Mouse (Mus musculus): ENCODE measurements around the gene Grin1.

DNA sequence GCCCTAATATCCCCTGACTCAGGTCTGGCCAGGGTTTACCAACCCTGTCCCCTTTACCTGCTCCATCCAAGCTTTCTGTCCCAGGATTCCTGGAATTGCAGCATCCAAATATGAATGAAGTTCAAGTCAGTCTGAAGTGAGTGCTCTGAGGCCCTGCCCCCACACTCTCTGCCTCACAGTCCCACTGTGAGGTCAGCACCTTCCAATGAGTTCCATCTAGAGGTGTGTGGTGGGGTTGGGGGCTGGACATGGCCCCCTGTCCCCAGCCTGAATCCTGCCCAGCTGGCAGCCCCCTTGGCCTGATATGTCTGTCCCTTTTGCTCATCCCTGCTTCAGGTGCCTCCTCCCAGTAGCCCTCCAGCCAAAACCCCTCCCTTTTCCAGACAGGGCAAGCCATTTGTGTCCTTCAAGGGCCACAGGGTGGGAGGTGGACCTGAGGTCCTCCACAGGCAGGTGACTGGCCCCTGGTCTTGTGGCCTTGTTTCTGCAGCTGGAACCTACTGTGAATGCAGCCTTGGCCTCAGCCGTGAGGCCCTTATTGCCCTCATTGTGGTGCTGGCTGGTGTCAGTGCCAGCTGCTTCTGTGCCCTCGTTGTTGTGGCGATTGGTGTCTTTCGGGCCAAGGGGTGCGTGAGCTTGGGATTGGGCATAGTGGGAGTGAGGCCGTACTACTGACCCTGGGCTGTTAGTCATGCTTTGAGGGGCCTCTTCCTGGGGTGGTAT, 30.9 kb downstream of the Grin1 start, which contains the start of gene Tmem210:
- TF ChIP-seq CTCF (IDR thresholded peaks at IDR 0.05 in 2 of 3, conservative IDR thresholded peaks at IDR 0.05 in 1 of 3; ENCODE audit: control insufficient read depth in 1 of 3, insufficient read depth in 1 of 3, low read depth in 2 of 3, low read length in 3 of 3, poor library complexity in 1 of 3, severe bottlenecking in 1 of 3) (no peak), E2F4 (IDR thresholded peaks at IDR 0.05; ENCODE audit: borderline replicate concordance, low read depth, low read length) (no peak), ETS1 (IDR thresholded peaks at IDR 0.05; ENCODE audit: low read depth, low read length) (no peak), TBP (IDR thresholded peaks at IDR 0.05; ENCODE audit: low read depth, low read length) (no peak), MYC (IDR thresholded peaks at IDR 0.05; ENCODE audit: low read depth, low read length) (no peak), EP300 (IDR thresholded peaks at IDR 0.05; ENCODE audit: low read depth in 1 of 2, low read length in 2 of 2) (no peak), USF1 (IDR thresholded peaks at IDR 0.05; ENCODE audit: low read depth, low read length) (no peak), SMC3 (IDR thresholded peaks at IDR 0.05; ENCODE audit: low read depth, low read length) (no peak), KAT2A (conservative IDR thresholded peaks at IDR 0.05; ENCODE audit: low read depth, low read length) (no peak), POLR2A (IDR thresholded peaks at IDR 0.05; ENCODE audit: control insufficient read depth in 1 of 2, insufficient read depth in 1 of 2, low read depth in 1 of 2, low read length in 2 of 2, poor library complexity in 1 of 2) (no peak), GABPA (IDR thresholded peaks at IDR 0.05; ENCODE audit: low read depth, low read length) (no peak)

Data from MEL (cell line).